Mouse (Mus musculus): ENCODE data around the gene Lama2. TPM values are rescaled to one million over a fixed set of nuclear protein-coding genes. Genes with fewer than 3 reads are reported as not detected.

The Lama2 gene
- polyA plus RNA-seq, 1 experiment from 2014 or later = 0.81 TPM

- Histone ChIP-seq H3K36me3 (ENCODE audit: control insufficient read depth, insufficient read depth) (no peaks in the 10 kb centered on the region), H3K4me1 (ENCODE audit: control insufficient read depth, low read depth, low read length) (no peaks in the 10 kb centered on the region), H3K27me3 (ENCODE audit: control insufficient read depth, insufficient read depth, low read depth, low read length) (no peaks in the 10 kb centered on the region), H3K9me3 (replicated peaks; ENCODE audit: control insufficient read depth, low read length) (no peaks in the 10 kb centered on the region), H3K4me3 (ENCODE audit: low read depth, low read length) (no peak overlapping the region), H3K27ac (ENCODE audit: low read length) (no peak overlapping the region), H3K4me2 (ENCODE audit: low read depth, low read length) (no peak overlapping the region), H3K9ac (ENCODE audit: low read depth, low read length) (no peak overlapping the region)
- 44% methylated on average over 2 of the region's 2 CpGs for WGBS (ENCODE audit: insufficient replicate concordance)
- ATAC-seq (ENCODE audit: low read depth) = no peak
These were observed 445.3 kb downstream of the Lama2 start for GRCm38 (mm10) chr10:27174271-27174670.

GRCm38 (mm10) chr10:27164738-27165137 lies 454.8 kb downstream of the Lama2 start:
- ATAC-seq (ENCODE audit: low read depth) = no peak
- 50% methylated on average over 3 of the region's 3 CpGs for WGBS (ENCODE audit: insufficient replicate concordance)
- Histone ChIP-seq H3K4me3 (ENCODE audit: low read depth, low read length) (no peak overlapping the region), H3K9me3 (replicated peaks; ENCODE audit: control insufficient read depth, low read length) (no peaks in the 10 kb centered on the region), H3K27me3 (ENCODE audit: control insufficient read depth, insufficient read depth, low read depth, low read length) (no peaks in the 10 kb centered on the region), H3K9ac (ENCODE audit: low read depth, low read length) (no peak overlapping the region), H3K36me3 (ENCODE audit: control insufficient read depth, insufficient read depth) (no peaks in the 10 kb centered on the region), H3K4me2 (ENCODE audit: low read depth, low read length) (no peak overlapping the region), H3K27ac (ENCODE audit: low read length) (no peak overlapping the region), H3K4me1 (ENCODE audit: control insufficient read depth, low read depth, low read length) (no peaks in the 10 kb centered on the region)

GRCm38 (mm10) chr10:27162364-27162763 lies 457.2 kb downstream of the Lama2 start:
- no peak overlapping the region for H3K4me2 ChIP-seq (ENCODE audit: low read depth, low read length)
- H3K9ac ChIP-seq (ENCODE audit: low read depth, low read length) = no peak overlapping the region
- H3K4me3 ChIP-seq (ENCODE audit: low read depth, low read length) = no peak overlapping the region
- H3K27me3 ChIP-seq (ENCODE audit: control insufficient read depth, insufficient read depth, low read depth, low read length) = no peaks in the 10 kb centered on the region
- no peak overlapping the region for H3K27ac ChIP-seq (ENCODE audit: low read length)
- no peaks in the 10 kb centered on the region for H3K4me1 ChIP-seq (ENCODE audit: control insufficient read depth, low read depth, low read length)
- WGBS (ENCODE audit: insufficient replicate concordance) = 42% methylated on average over 2 of the region's 2 CpGs
- H3K9me3 ChIP-seq (replicated peaks; ENCODE audit: control insufficient read depth, low read length) = no peaks in the 10 kb centered on the region
- ATAC-seq (ENCODE audit: low read depth) = no peak
- H3K36me3 ChIP-seq (ENCODE audit: control insufficient read depth, insufficient read depth) = no peaks in the 10 kb centered on the region

- ATAC-seq (ENCODE audit: low read depth) = no peak
- no peak overlapping the region for H3K4me3 ChIP-seq (ENCODE audit: low read depth, low read length)
- H3K4me2 ChIP-seq (ENCODE audit: low read depth, low read length) = no peak overlapping the region
- H3K9me3 ChIP-seq (replicated peaks; ENCODE audit: control insufficient read depth, low read length) = no peaks in the 10 kb centered on the region
- no peaks in the 10 kb centered on the region for H3K27me3 ChIP-seq (ENCODE audit: control insufficient read depth, insufficient read depth, low read depth, low read length)
- no peaks in the 10 kb centered on the region for H3K4me1 ChIP-seq (ENCODE audit: control insufficient read depth, low read depth, low read length)
- H3K27ac ChIP-seq (ENCODE audit: low read length) = no peak overlapping the region
- H3K9ac ChIP-seq (ENCODE audit: low read depth, low read length) = no peak overlapping the region
- WGBS (ENCODE audit: insufficient replicate concordance) = 66% methylated on average over 3 of the region's 3 CpGs
- no peaks in the 10 kb centered on the region for H3K36me3 ChIP-seq (ENCODE audit: control insufficient read depth, insufficient read depth)
These were observed 469.3 kb downstream of the Lama2 start for GRCm38 (mm10) chr10:27150220-27150619.

- no peak for ATAC-seq (ENCODE audit: low read depth)
- H3K9ac ChIP-seq (ENCODE audit: low read depth, low read length) = no peak overlapping the region
- no peaks in the 10 kb centered on the region for H3K27me3 ChIP-seq (ENCODE audit: control insufficient read depth, insufficient read depth, low read depth, low read length)
- no peaks in the 10 kb centered on the region for H3K36me3 ChIP-seq (ENCODE audit: control insufficient read depth, insufficient read depth)
- no peak overlapping the region for H3K27ac ChIP-seq (ENCODE audit: low read length)
- no peaks in the 10 kb centered on the region for H3K4me1 ChIP-seq (ENCODE audit: control insufficient read depth, low read depth, low read length)
- no peaks in the 10 kb centered on the region for H3K9me3 ChIP-seq (replicated peaks; ENCODE audit: control insufficient read depth, low read length)
- 29% methylated on average over 3 of the region's 3 CpGs for WGBS (ENCODE audit: insufficient replicate concordance)
- no peak overlapping the region for H3K4me2 ChIP-seq (ENCODE audit: low read depth, low read length)
- H3K4me3 ChIP-seq (ENCODE audit: low read depth, low read length) = no peak overlapping the region
These were observed 479.1 kb downstream of the Lama2 start for GRCm38 (mm10) chr10:27140422-27140821.

- Histone ChIP-seq H3K36me3 (ENCODE audit: control insufficient read depth, insufficient read depth) (no peaks in the 10 kb centered on the region), H3K4me2 (ENCODE audit: low read depth, low read length) (no peak overlapping the region), H3K9ac (ENCODE audit: low read depth, low read length) (no peak overlapping the region), H3K4me1 (ENCODE audit: control insufficient read depth, low read depth, low read length) (no peaks in the 10 kb centered on the region), H3K4me3 (ENCODE audit: low read depth, low read length) (no peak overlapping the region), H3K9me3 (replicated peaks; ENCODE audit: control insufficient read depth, low read length) (no peaks in the 10 kb centered on the region), H3K27ac (ENCODE audit: low read length) (no peak overlapping the region), H3K27me3 (ENCODE audit: control insufficient read depth, insufficient read depth, low read depth, low read length) (no peaks in the 10 kb centered on the region)
- no peak for ATAC-seq (ENCODE audit: low read depth)
- WGBS (ENCODE audit: insufficient replicate concordance) = 77% methylated on average over 1 of the region's 1 CpGs
These were observed 483.8 kb downstream of the Lama2 start for GRCm38 (mm10) chr10:27135768-27136167.

- H3K36me3 ChIP-seq (ENCODE audit: control insufficient read depth, insufficient read depth) = no peaks in the 10 kb centered on the region
- H3K4me2 ChIP-seq (ENCODE audit: low read depth, low read length) = no peak overlapping the region
- H3K4me3 ChIP-seq (ENCODE audit: low read depth, low read length) = no peak overlapping the region
- H3K9me3 ChIP-seq (replicated peaks; ENCODE audit: control insufficient read depth, low read length) = no peaks in the 10 kb centered on the region
- H3K27me3 ChIP-seq (ENCODE audit: control insufficient read depth, insufficient read depth, low read depth, low read length) = no peaks in the 10 kb centered on the region
- 5% methylated on average over 1 of the region's 1 CpGs for WGBS (ENCODE audit: insufficient replicate concordance)
- no peak overlapping the region for H3K27ac ChIP-seq (ENCODE audit: low read length)
- no peak overlapping the region for H3K9ac ChIP-seq (ENCODE audit: low read depth, low read length)
- no peaks in the 10 kb centered on the region for H3K4me1 ChIP-seq (ENCODE audit: control insufficient read depth, low read depth, low read length)
- no peak for ATAC-seq (ENCODE audit: low read depth)
These were observed 486.4 kb downstream of the Lama2 start for GRCm38 (mm10) chr10:27133135-27133534.

- Histone ChIP-seq H3K9ac (ENCODE audit: low read depth, low read length) (no peak overlapping the region), H3K4me2 (ENCODE audit: low read depth, low read length) (no peak overlapping the region), H3K36me3 (ENCODE audit: control insufficient read depth, insufficient read depth) (no peaks in the 10 kb centered on the region), H3K27me3 (ENCODE audit: control insufficient read depth, insufficient read depth, low read depth, low read length) (no peaks in the 10 kb centered on the region), H3K9me3 (replicated peaks; ENCODE audit: control insufficient read depth, low read length) (no peaks in the 10 kb centered on the region), H3K4me3 (ENCODE audit: low read depth, low read length) (no peak overlapping the region), H3K4me1 (ENCODE audit: control insufficient read depth, low read depth, low read length) (no peaks in the 10 kb centered on the region), H3K27ac (ENCODE audit: low read length) (no peak overlapping the region)
- ATAC-seq (ENCODE audit: low read depth) = no peak
- 39% methylated on average over 2 of the region's 2 CpGs for WGBS (ENCODE audit: insufficient replicate concordance)
These were observed 492.1 kb downstream of the Lama2 start for GRCm38 (mm10) chr10:27127454-27127853.

- 57% methylated on average over 5 of the region's 5 CpGs for WGBS (ENCODE audit: insufficient replicate concordance)
- H3K36me3 ChIP-seq (ENCODE audit: control insufficient read depth, insufficient read depth) = no peaks in the 10 kb centered on the region
- H3K9ac ChIP-seq (ENCODE audit: low read depth, low read length) = no peak overlapping the region
- H3K9me3 ChIP-seq (replicated peaks; ENCODE audit: control insufficient read depth, low read length) = no peaks in the 10 kb centered on the region
- H3K4me2 ChIP-seq (ENCODE audit: low read depth, low read length) = no peak overlapping the region
- no peak for ATAC-seq (ENCODE audit: low read depth)
- H3K4me3 ChIP-seq (ENCODE audit: low read depth, low read length) = no peak overlapping the region
- no peak overlapping the region for H3K27ac ChIP-seq (ENCODE audit: low read length)
- H3K4me1 ChIP-seq (ENCODE audit: control insufficient read depth, low read depth, low read length) = no peaks in the 10 kb centered on the region
- H3K27me3 ChIP-seq (ENCODE audit: control insufficient read depth, insufficient read depth, low read depth, low read length) = no peaks in the 10 kb centered on the region
These were observed 495.8 kb downstream of the Lama2 start for GRCm38 (mm10) chr10:27123763-27124162.

- Histone ChIP-seq H3K9ac (ENCODE audit: low read depth, low read length) (no peak overlapping the region), H3K4me1 (ENCODE audit: control insufficient read depth, low read depth, low read length) (no peaks in the 10 kb centered on the region), H3K36me3 (ENCODE audit: control insufficient read depth, insufficient read depth) (no peaks in the 10 kb centered on the region), H3K9me3 (replicated peaks; ENCODE audit: control insufficient read depth, low read length) (no peaks in the 10 kb centered on the region), H3K27ac (ENCODE audit: low read length) (no peak overlapping the region), H3K4me2 (ENCODE audit: low read depth, low read length) (no peak overlapping the region), H3K4me3 (ENCODE audit: low read depth, low read length) (no peak overlapping the region), H3K27me3 (ENCODE audit: control insufficient read depth, insufficient read depth, low read depth, low read length) (no peaks in the 10 kb centered on the region)
- WGBS (ENCODE audit: insufficient replicate concordance) = 54% methylated on average over 3 of the region's 3 CpGs
- no peak for ATAC-seq (ENCODE audit: low read depth)
These were observed 501.7 kb downstream of the Lama2 start for GRCm38 (mm10) chr10:27117815-27118214.
